Mouse (Mus musculus): ENCODE results near the gene Crabp1.

Crabp1 gene

GRCm38 (mm10) chr9:54776451-54776982 is 12.0 kb downstream of the Crabp1 start:
- DNase-seq, result no peak

DNA sequence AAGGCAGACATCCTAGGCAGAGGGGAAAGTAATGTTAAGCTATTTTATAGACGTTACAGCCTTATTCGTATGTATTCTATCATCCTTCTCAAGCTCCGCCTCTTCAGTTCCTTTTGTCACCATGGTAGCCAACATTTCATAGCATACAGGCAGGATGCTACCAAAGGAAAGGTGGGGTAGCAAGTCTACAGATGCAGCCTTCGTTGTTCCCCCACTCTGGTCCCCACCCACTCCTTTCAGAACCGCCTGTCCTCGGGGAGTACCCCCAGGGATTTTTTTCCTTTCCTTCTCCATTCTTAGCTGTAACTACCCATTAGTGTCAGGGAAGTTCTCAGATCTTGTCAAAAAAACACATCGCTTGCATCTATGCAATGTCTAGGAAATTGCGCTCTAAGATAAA is 14.7 kb downstream of the Crabp1 start:
- DNase-seq, result no peak

DNA sequence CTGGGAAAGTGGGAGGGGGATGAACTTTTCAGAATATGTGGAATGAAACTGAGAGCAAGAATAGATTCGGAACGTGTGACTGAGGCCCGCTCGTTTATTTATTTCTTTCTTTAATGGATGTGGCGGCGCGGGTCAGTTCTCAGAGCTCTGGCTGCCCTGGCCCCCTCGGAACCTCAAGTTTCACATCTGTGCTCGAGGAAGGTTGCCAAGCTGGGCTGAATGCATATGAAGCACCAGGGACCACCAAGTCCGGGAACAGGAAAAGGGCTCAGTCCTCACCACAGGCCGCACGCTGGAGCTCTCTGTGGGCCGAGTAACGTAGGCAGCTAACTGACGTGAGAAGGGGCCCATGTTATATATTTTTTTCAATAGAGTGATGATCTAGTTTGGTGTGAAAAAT is 18.0 kb downstream of the Crabp1 start:
- no peak for DNase-seq

GRCm38 (mm10) chr9:54784003-54784402 is 19.5 kb downstream of the Crabp1 start:
- DNase-seq, result no peak

DNA sequence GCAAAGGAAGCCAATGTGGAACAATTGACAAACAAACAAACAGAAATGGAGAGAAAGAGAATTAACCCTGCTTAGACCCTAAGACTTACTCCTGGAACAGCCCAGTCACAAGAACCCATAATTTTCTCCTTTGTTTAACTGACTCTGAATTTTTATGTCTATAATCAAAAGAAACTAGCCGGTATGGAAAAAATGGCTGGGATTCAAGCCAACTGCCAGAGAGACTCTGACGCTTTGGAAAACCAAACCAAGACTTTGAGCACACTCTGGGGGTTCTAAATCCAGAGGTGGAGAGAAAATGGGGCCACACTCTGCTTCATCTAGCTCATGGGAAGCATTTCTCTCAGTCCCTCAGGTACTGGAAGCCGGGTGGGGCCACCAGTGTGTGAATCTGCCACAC is 20.7 kb downstream of the Crabp1 start:
- DNase-seq, result no peak

DNA sequence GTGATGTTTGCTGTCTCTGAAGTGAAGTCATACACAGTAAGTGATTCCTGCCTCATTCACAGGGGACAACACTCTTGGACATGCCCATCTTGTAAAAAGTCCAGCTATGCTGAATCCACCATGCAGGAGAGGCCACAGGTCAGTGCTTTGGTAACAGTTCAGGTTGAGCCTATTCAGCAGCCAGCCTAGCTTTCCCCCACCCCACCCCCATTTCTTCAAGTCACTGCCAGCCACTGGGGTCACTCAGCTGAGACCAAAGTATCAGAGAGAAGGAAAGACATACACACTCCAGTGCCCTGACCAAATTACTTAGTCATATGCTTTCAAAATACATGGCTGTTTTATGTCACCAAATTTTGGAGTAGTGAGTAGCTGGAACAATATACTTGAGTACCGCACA is 21.5 kb downstream of the Crabp1 start:
- no peak for DNase-seq

GRCm38 (mm10) chr9:54787760-54788159 is 23.2 kb downstream of the Crabp1 start:
- no peak for DNase-seq

DNA sequence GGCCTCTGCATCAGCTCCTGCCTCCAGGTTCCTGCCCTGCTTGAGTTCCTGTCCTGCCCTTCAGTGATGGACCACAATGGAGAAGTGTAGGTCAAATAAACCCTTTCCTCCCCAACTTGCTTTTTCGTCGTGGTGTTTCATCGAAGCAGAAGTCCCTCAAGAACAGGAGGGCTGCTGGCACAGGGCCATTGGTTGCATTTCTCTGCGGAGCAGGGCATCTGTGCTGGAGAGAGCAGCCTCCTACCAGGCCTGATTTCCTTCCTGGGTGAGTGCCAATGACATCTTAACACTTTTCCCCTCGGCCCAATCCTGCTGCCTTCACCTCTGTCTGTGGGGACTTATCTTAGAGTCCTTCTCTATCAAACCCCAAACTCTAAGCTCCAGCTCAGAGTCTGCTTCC is 25.7 kb downstream of the Crabp1 start:
- no peak for DNase-seq

DNA sequence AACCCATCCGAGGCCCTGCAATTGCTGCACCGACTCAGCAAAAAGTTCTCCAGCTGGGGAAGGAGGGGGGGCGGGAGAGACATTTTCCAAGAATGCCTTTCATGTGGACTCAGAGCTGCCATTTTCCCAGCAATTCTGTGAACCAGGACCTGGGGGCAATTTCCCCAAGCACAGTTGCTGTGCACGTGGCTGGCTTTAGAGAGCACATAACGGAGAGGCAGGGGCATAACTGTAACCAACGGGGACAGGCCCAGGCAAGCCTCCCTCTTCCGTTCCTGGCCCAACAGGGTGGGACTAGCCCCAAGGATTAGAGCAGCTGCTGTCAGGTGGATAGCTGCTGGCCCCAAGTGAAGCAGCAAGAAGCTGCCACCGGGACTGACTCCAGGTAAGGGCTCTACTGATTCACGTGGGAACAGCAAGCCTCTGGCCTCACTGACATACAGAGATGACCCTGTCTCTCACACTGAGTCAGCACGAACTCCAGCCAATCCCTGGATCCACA is 37.0 kb downstream of the Crabp1 start:
- no peak for DNase-seq

GRCm38 (mm10) chr9:54802749-54803679 is 38.5 kb downstream of the Crabp1 start:
- DNase-seq, result no peak

DNA sequence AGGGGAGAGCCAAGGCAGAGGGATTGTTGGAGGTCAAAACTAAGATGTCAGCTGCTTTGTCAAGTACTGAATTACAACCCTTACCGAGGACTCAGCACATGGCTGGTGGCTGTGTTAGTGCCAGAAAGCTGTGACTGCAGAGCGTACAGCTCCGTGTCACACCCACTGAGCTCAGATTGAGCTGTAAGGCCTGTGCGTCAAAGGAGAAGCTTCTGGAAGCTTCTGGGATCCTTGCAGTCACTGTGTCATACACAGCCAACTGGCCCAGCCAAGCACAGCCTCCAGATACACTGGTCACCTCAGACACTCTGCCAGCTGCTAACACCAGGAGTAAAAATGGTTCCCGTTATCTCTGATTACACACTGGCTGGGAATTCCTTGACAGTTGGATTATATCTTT is 39.8 kb downstream of the Crabp1 start:
- DNase-seq, result no peak

DNA sequence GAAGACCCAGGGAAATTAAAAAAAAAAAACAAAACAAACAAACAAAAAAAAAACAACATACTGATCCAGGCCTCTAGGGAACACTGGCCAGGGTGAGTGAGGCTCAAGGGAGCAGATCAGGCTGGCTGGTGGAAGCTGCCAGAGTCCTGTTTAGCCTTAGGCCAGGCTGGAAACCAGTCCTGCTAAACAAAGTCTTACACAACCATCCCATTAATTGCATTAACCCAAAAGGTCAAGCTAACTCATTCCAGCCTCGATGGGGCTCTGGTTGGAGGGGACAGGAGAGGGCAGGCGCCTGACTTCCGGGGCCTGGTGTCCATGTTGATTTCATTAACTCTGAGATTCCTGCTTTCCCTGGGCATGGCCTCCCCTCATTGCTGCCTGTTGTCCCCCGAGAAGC is 43.2 kb downstream of the Crabp1 start:
- DNase-seq, result no peak

DNA sequence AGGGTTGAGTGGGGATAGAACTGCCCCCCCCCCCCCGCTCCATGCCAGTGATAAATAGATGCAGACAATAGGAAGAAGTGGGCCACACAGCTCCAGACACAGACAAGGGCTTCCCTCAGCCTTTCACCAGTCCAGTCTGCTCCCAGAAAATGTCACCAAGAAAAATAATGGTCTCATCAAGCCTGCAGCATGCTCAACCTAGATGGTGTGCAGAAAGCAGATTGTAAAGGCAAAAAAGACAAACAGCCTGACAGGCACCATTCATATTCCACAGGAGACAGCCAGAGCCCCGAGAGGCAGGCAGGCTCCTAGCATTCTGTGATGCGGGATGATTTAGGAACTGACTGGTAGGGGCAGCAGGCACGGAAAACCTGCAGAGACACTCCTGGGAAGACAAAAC is 45.4 kb downstream of the Crabp1 start:
- no peak for DNase-seq

- no peak for DNase-seq
Measured at GRCm38 (mm10) chr9:54816508-54817201, 52.1 kb downstream of the Crabp1 start.

- DNase-seq, result no peak
Measured at GRCm38 (mm10) chr9:54821442-54822100, 57.0 kb downstream of the Crabp1 start.

All from cerebellum, adult 11-12 months (tissue).